Mouse (Mus musculus) left cerebral cortex, adult 2 months (tissue): ENCODE measurements around the gene Basp1. TPM values are rescaled to one million over a fixed set of nuclear protein-coding genes. Genes with fewer than 3 reads are reported as not detected.
"Not testable (repeated sequence)": the region's sequence is repeated elsewhere in the genome, so short reads cannot be mapped to it uniquely, and the experiment has no call there.

Experiments
- DNase-seq, 2 experiments: peaks; one replicate each; pipeline ENCODE4 v3.0.0; 2021 to 2022; ENCODE audit warnings: low spot score in 2 of 2, mixed read lengths in 1 of 2; ENCODE audit errors: extremely low spot score in 1 of 2
- H3K27ac ChIP-seq: fragments of 200-600 bp; 2 replicates; pipeline ENCODE4 v1.8.1; 2022
- H3K4me3 ChIP-seq: fragments of 200-600 bp; 2 replicates; pipeline ENCODE4 v1.8.1; 2022
- CTCF ChIP-seq: fragments of 200-600 bp; IDR thresholded peaks from 2 replicates; pipeline ENCODE4 v1.8.1; 2022; ENCODE audit warnings: antibody characterized with exemption, mild to moderate bottlenecking, moderate library complexity
- intact Hi-C: fragments of 180-260 bp; cut with DNase I; formaldehyde crosslinking; loops from one replicate; pipeline ENCODE4 v1.15.1; 2025
- long read RNA-seq, 2 experiments: library from polyadenylated mRNA; stranded (forward); transcript quantifications; one replicate each; pipeline ENCODE4 v2.0.0; 2021; ENCODE audit warnings: borderline mapping rate in 2 of 2
- total RNA-seq, 2 experiments: library from RNA; stranded (reverse); gene quantifications; 2 replicates each; pipeline ENCODE4 v1.2.3; 2021

Basp1 gene
- total RNA-seq: 100 to 1,000 TPM; 653 to 673 TPM
- long read RNA-seq, experiment 1, transcript Basp1-201 (2 exons, 1,855 nt): major isoform, 119 of 154 reads
- long read RNA-seq, experiment 1, partial matches to known transcripts: 0 of 154 reads
- long read RNA-seq, experiment 1, other reads (novel, unspliced or antisense): 35 of 154 reads
- long read RNA-seq, experiment 2, transcript Basp1-201 (2 exons, 1,855 nt): major isoform, 84 of 126 reads
- long read RNA-seq, experiment 2, partial matches to known transcripts: 0 of 126 reads
- long read RNA-seq, experiment 2, other reads (novel, unspliced or antisense): 42 of 126 reads

DNA sequence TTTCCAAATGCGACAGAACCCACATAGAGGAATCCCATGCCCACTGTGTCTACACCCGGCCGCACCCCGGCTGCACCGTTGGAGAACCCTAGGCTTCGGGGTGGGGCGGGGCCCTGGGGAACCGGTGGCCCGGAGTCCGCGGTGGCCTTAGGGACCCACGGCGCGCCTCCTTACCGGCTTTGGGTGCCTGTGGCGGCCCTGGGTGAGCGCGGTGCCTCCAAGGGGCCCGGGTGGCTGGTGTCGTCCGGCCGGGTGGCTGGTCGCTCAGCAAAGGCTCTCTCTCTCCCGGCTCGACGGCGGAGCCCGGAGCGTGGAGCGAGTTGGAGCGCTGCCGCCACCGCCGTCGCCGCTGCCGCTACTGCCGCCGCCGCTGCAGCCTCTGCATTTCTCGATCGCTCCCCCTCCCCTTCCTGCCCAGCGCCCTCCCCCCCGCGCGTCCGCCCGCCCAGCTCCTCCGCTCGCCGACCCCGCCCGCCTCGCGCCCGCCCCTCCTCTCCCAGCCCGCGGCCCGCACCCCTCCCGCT lies at the start of gene Basp1:
Gene Basp1, minus strand, starts transcription at position 387 of the 524 bp plus-strand sequence.
- peak; percentile 75 to 81 for DNase-seq
- intact Hi-C loops: loop anchor here (2.0 to 5.0 kb wide), 4 partner anchors 49 to 386 kb away; no protein-coding TSS in a partner anchor
- Histone ChIP-seq H3K4me3 (peak within 1 kb of the TSS; percentile 93), H3K27ac (peak within 1 kb of the TSS; percentile 99)
- TF ChIP-seq CTCF: no peak

DNA sequence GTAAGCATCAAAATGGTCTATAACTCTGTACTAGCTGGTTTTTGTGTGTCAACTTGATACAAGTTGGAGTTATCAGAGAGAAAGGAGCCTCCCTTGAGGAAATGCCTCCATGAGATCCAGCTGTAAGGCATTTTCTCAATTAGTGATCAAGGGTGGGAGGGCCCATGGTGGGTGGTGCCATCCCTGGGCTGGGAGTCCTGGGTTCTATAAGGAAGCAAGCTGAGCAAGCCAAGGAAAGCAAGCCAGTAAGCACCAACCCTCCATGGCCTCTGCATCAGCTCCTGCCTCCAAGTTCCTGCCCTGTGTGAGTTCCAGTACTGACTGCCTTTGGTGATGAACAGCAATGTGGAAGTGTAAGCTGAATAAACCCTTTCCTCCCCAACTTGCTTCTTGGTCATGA lies 49.5 kb upstream of the Basp1 start:
- H3K4me3 ChIP-seq, DNase-seq, intact Hi-C loops, H3K27ac ChIP-seq: not testable (repeated sequence)

DNA sequence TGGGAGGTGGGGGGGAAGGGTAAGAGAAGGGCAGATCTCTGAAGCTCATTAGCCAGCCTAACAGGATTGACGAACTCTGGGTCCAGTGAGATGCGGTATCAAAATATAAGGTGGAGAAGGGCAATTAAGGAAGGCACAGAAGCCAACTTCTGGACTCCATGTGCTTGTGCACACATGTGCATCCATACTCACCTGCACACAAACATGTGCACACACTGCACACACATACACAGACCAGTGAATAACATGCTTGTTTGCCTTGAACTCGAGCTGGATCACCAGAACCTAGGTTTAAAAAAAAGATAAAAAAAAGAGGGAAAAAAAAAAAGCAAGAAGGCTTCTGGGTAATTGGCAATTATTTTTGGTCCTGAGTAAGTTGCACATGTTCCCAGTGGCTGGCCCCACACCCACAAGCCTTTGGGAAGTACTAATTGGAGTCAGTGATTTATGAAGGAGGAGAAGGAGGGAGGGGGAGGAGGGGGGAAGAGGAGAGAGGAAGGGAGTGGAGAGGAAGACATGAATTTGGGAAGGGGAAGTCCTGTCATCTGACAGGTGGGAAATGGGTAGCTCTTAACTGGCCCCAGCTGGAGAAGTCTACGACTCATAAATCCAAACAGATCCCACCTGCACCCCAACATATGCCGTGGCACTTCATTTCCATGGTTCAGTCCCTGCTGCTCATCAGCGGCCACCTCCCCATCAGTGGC lies 48.6 kb upstream of the Basp1 start:
- DNase-seq: no peak
- intact Hi-C loops: no loop called here
- TF ChIP-seq CTCF: no peak
- Histone ChIP-seq H3K4me3 (no peak overlapping the region), H3K27ac (no peak overlapping the region)

DNA sequence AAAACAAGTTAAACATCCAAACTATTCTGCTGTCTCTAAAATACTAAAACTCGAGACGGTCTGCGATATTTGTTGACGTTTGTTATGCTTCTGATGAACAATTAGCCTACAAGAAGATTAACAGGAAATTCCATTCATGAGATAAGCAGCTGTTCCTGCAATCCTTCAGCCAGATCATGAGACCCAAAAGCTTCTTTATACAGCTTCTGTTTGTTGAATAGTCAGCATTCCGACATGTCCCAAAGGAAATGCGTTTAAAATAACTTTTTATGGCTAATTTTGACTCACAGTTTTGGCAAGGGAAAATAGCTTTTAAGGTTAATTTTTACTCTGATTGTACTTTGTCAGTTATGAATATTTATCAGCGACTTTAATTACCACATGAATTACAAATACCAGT lies 46.3 kb upstream of the Basp1 start:
- intact Hi-C loops: no loop called here
- Histone ChIP-seq H3K4me3 (no peak overlapping the region), H3K27ac (peak overlapping the region; percentile 2; the same call in 1 of the 2 replicates)
- DNase-seq: no peak
- TF ChIP-seq CTCF: no peak

DNA sequence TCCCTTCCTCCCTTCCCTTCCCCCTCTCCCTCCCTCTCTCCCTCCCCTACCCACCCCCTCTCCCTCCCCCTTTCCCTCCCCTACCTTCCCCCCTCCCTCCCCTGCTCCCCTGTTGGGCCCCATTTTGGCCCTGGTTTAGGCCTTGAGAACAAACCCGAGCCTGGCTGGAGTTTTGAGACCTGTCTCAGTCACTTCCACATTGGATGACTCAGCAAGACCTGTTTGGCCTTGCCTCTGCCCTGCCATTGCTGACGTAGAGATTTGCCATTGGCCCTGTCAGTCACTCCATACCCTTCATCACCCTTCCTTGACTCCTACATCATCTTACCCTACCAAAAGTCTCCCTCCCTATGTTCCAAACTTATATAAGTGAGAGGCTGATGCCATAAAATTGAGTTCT lies 43.9 kb upstream of the Basp1 start:
- Histone ChIP-seq H3K4me3 (no peak overlapping the region), H3K27ac (no peak overlapping the region)
- no peak for TF ChIP-seq CTCF
- intact Hi-C loops: no loop called here
- no peak for DNase-seq

DNA sequence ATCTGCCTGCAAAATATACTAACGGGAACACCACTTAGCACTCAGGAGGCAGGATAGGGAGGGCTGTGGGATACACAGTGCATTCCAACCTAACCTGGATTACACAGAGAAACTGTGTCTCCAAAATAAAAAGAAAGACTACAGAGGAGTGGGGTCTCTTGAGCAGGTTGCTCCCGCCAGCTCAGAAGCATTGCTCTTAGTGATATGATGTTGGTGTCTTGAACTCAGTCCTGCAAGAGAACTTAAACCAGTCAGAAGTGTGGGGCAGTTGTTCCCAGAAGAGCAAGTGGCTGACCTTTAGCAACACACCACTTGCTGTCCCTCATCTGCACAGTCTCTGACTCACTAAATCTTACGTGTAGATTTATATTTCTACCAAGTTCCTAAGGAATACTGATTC lies 40.0 kb upstream of the Basp1 start:
- Histone ChIP-seq H3K4me3 (no peak overlapping the region), H3K27ac (no peak overlapping the region)
- no peak for TF ChIP-seq CTCF
- intact Hi-C loops: no loop called here
- DNase-seq: no peak

DNA sequence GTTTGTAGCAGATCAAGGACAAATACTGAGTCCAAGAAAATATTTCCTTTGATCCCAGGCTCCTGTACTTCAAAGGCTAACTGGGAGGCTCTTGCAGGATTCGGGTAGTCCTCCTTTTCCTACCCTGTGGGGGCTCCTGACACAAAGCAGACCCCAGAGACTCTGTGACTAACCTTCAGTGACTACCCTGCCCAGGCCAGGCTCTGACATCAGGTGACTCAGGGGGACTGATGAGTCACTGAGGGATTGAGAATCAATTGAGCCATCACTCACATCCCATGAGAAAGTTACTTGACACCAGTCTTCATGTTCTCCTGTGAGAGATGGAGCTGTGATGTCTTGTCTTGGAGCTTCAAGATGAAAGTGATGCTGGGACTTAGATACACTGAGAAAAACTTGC lies 35.8 kb upstream of the Basp1 start:
- DNase-seq: no peak
- TF ChIP-seq CTCF: no peak
- intact Hi-C loops: loop anchor here (10.0 kb wide), 1 partner anchor 505 kb away; no protein-coding TSS in a partner anchor

DNA sequence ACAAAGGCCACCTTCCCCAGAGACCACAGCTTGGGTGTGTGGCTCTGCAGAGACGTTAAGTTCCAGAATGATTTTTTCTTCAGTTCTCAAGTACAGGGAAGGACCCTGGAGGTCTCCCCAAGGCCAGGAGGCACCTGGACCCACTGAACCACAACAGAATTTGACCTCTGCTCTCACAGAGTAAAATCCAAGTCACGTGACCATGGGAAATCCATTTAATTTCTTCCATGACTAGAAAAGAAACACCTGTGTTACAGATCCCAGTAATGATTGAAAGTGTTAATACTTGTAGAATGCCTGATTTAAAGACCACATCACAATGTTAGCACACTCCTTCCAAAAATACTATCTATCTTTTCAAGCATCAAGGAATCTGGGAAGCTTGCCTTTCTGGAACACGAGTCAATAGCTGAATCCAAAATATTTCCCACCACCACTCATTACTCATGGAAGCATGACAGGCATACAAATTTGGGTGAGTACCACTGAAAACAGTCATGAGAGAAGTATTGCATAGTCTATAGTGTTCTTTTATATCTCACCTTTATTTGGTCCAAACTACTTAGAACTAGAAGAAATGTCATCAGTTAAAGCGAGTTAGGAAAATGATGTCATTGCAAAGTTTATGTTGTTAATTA lies 35.3 kb upstream of the Basp1 start:
- no peak for TF ChIP-seq CTCF
- no peak for DNase-seq
- intact Hi-C loops: loop anchor here (10.0 kb wide), 1 partner anchor 506 kb away; no protein-coding TSS in a partner anchor
- H3K4me3 ChIP-seq: no peak overlapping the region
- H3K27ac ChIP-seq: no peak overlapping the region

More for the DNA sequence above, 35.8 kb upstream of the Basp1 start:
- Histone ChIP-seq H3K4me3 (no peak overlapping the region), H3K27ac (no peak overlapping the region)

DNA sequence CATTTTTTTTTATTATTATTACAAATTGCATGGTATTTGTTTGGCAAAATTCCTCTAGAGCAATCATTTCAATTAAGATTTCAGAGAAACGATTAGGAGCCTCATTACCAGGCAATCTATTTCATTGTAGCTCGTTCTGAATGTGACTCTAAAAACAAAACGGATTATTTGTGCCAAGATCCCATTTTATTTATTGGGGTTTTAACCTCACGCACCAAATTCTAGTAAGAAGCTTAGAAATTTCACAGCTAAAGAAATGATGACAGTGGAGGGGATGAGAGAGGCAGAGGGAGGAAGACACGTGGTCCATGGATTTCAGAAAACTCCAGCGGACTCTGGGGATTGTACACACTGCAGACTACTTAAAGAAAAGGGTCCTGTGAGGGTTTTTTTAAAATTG lies 33.6 kb upstream of the Basp1 start:
- DNase-seq: no peak
- no peak for TF ChIP-seq CTCF
- no peak overlapping the region for H3K27ac ChIP-seq
- intact Hi-C loops: loop anchor here (10.0 kb wide), 1 partner anchor 508 kb away; no protein-coding TSS in a partner anchor
- no peak overlapping the region for H3K4me3 ChIP-seq

DNA sequence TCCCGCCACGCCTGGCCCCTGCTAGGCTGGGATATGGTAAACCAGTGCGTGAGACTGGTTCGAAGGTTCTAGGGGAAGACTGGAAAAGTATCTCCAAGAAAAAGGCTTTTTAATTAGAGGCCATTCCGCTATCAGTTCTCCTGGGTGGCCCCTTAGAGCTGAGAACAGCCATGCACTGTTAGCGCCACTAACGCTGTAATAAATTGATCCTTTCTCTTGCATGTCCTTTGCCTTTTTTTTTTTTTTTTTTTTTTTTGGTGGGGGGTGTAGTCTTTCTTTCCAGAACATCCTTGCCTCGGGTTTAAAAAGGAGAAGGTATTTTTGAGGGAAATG lies 32.6 kb upstream of the Basp1 start:
- no peak overlapping the region for H3K4me3 ChIP-seq
- TF ChIP-seq CTCF: no peak
- intact Hi-C loops: loop anchor here (10.0 kb wide), 1 partner anchor 509 kb away; no protein-coding TSS in a partner anchor
- DNase-seq: no peak
- H3K27ac ChIP-seq: no peak overlapping the region

DNA sequence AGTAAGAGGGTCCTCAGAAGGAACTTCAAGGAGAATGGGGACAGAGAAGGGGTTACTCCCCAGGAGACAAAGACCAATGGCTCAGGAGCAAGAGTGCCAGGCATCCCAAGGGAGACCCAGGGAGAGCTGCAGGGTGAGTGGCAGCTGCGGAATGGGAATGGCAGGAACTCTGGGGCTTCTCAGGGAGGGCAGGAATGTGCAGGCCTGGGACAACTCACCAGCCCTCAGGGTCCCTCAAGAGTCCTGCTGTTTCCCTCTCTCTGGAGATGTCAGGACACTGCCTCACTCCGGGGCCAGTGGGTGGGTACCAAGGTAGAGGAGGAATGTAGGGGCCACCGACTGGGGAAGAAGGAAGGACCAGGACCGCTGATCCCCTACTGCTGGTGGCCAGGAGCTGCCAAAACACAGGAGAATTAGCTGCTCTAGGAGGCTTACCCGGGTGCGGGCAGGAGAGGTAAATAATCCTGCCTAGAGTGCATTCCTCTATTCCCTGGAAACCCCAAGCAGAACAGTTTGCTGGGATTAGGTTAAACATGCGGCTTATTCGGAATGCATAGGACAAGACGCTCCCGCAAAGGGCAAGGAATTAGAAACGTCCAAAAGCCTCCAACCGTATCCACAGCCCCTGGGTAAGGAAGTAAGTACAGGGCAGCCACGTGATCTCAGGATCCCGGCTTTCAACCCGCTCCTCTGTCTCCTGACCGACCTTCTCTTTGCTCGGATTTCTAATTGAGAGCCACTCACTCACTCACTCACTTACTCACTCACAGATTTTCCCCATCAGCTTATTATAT lies 32.0 kb upstream of the Basp1 start:
- DNase-seq: no peak
- H3K4me3 ChIP-seq: no peak overlapping the region
- intact Hi-C loops: loop anchor here (10.0 kb wide), 1 partner anchor 509 kb away; no protein-coding TSS in a partner anchor
- no peak for TF ChIP-seq CTCF
- H3K27ac ChIP-seq: no peak overlapping the region
